Mouse (Mus musculus) WW6 (cell line): ENCODE data around the gene Sept1.
"Not testable (repeated sequence)": the region's sequence is repeated elsewhere in the genome, so short reads cannot be mapped to it uniquely, and the experiment has no call there.

Source experiments
- DNase-seq: peaks from one replicate; pipeline ENCODE4 v3.0.0-alpha.2; 2013; ENCODE audit warnings: low read depth, low spot score

The Sept1 gene

GRCm38 (mm10) chr7:127194633-127195029 lies 38.3 kb downstream of the Sept1 start:
- DNase-seq, result no peak

- DNase-seq, result no peak
These were observed 38.8 kb downstream of the Sept1 start for GRCm38 (mm10) chr7:127194011-127194632.

DNA sequence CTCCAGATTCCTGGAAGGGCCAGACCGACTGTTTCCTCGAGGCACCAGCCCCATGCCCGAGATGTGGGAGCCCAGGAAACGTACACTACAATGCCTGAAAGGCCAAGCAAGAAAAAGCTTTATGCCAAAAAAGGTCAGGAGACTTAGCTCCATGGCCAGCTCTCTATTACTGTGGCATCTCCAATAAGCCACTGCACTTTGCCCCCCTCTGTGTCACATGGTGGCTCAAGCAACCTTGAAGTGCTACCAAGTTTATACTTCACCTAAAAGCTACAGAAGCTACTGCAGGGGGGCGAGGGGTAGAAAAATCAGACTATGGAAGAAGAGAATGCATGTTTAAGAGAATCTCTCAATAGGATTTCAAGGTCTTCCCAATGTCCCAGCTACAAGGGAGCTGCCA lies 39.9 kb downstream of the Sept1 start:
- DNase-seq, result no peak

DNA sequence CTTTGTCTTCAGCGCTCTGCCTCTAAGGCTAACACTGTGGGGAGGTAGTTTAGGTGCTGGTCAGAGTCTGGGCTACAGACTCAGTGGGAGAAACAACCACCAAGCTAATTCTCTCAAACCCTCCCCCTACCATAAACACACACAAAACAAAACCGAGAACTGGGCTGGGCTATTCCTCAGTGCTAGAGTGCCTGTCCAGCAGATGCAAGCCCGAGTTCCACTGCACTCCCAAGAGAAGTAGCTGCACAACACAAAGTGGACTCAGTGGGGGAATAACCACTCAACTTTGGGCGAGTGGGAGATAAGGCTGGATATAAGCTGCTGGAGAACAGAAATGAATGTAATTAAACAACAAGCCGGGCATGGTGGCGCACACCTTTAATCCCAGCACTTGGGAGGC lies 42.3 kb downstream of the Sept1 start:
- no peak for DNase-seq

DNA sequence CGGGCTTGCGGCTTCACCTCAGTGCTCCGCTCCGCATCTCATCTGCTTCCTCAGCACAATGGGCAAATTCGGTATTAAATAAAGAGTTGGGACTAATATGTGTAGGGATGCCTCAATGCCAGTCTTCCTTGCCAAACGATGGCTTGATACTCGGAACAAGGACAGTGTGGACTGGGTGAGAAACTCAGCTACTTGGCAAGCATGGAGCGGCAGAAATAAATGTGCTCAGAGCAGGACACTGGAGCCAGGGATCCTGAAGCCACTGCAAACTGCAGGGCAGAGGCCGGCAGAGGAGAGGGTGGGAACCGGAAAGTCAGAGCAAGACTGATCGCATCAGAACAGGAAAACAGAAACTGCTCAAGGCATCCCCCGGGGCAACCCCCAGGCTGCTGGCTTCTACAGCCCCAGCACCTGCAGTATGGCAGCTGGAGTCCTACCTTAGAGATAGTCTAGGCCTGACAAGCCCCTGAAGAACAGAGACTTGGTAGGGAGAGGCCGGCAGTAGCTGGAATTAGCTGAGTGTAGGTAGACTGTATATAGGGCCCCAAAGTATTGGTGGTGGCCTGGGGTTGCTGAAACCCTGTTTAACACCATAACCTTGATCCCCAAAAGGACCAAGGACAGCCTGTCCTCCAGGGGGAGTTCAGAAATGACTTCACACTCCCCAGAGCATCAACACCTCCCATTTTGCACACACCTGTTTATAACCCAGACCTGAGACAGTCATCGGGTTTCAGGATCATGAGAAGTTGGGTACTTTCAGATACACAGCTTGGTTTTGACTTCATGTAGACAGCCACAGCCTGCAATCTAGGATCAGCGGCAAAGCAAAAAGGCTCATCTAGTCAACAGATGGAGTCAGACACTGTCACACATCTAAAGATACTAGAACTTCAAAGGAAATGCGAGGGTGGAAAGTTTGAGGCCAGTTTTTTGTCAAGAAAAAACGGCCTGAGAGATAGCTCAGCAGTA lies 44.3 kb downstream of the Sept1 start:
- no peak for DNase-seq

DNA sequence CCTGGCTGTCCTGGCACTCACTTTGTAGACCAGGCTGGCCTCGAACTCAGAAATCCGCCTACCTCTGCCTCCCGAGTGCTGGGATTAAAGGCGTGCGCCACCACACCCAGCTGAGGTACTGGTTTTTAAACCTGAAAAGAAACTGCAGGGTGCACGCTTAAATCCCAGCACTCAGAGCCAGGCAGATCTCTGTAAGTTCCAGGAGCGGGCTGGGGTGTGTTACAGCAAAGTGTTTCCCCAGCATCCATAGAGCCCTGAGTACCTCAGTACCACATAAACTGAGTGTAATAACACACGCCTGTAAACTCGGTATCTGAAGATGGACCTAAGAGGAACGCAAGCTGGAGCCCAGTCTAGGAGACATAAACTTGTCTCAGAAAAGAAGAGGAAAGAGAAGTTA lies 45.6 kb downstream of the Sept1 start:
- DNase-seq, result no peak

DNA sequence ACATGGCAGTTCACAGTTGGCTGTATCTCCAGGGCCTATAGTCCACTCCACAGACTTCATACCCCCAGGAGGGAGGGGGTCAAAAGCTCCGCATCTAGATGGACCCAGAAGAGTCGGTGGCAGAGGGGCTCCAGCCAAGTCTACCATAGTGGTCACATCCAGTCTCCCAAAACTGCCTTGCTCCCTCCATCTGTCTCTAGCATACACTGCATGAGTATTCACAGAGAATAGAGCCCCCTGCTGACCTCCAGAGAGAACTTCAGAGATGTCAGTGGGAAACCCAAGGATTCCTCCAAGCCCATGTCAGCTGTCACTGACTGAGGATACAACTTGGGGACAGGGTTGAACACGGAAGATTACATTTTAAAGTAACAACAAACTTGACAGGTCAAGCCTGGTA lies 47.3 kb downstream of the Sept1 start:
- DNase-seq, result no peak

DNA sequence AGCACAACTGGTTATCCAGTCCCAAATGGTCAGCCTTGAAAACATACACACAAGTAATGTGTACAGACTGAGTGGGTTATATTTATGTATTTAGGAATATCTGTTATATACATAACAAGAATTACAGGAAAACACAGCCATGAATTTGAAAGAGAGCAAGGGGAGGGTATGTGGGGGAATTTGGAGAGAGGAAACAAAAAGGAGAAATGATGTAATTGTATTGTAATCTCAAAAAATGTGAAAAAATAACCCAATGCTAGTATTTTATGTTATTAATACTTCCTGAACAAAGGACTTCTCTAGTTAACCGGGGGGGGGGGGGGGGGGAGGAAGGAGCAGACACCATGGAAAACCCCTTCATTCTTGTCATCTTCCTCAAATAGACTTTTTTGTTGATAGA lies 48.2 kb downstream of the Sept1 start:
- no peak for DNase-seq

DNA sequence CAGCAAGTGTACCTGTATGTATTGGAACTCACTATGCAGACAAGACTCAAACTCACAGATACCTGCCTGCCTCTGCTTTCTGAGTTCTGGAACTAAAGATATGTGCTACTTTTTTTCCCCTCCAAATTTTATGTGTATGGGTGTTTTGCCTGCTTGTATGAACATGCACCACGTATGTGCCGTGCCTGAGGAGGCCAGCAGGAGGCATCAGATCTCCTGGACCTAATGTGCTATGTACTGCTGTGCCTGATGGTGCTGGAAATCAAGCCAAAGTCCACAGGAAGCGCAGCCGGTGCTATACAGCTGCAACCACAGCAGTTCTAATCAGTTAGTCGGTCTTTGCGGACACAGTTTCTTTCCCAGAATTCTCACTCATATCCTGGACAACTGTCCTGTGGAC lies 49.1 kb downstream of the Sept1 start:
- no peak for DNase-seq

DNA sequence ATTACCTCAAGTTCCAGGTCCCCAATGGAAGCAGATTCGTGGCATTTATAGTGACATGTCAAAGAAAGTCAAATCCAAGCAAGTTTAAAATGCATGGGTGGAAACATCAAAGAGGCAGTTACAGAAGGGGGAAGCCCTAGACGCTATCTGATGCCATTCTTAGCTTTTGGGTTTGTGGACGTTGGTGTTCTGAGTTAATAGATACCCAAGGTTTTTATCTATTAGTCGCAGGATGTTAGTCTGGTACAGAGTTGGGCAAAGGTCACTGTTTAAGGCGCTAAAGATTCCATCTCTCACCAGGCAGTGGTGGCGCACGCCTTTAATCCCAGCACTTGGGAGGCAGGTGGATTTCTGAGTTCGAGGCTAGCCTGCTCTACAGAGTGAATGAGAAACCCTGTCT lies 49.6 kb downstream of the Sept1 start:
- DNase-seq, result no peak

DNA sequence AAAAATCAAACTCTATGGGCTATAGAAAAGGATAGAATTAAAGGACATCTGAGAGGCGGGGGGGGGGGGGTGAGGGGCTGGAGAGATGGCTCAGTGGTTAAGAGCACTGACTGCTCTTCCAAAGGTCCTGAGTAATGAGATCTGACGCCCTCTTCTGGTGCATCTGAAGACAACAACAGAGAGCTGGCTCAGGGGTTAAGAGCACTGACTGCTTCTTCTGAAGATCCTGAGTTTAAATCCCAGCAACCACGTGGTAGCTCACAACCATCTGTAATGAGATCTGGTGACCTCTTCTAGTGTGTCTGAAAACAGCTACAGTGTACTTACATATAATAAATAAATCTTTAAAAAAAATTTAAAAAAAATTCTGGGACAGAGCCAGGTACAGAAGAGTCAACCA lies 51.2 kb downstream of the Sept1 start:
- not testable (repeated sequence) for DNase-seq

DNA sequence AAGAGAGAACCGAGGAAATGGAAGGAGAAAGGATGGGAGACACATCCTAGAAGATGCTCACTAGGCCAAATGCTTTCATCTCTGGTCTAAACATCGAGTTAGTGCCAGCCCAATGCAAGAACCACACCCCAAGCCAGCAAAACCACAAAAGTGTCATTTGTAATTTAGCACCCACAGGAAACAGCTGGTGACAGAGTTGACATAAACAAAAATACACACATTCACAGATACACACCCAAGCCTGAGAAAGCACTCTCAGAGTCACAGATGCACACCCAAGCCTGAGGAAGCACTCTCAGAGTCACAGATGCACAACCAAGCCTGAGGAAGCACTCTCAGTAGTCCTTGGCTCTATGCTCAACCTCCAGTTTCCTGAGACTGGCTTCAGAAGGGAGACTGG lies 52.1 kb downstream of the Sept1 start:
- no peak for DNase-seq

DNA sequence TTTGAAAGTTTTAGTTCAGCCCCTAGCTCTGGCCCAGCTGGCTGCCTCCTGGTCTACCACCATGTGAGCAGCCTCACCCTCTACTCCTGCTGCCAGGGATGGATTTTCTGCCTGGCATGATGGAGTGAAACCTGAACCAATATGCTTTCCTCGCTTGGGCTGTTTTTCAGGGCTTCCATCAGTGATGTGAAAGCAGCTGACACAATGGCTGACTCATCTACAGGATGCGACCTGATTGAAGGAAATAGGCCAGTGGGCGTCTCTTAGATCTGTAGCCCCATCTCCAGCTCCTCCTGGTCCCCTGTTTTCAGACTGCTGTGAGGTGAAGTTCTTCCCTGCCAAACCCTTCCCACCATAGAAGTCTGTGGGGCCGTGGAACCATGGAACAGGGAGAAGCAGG lies 56.0 kb downstream of the Sept1 start:
- no peak for DNase-seq

- no peak for DNase-seq
These were observed 66.4 kb downstream of the Sept1 start for GRCm38 (mm10) chr7:127166501-127166900.

DNA sequence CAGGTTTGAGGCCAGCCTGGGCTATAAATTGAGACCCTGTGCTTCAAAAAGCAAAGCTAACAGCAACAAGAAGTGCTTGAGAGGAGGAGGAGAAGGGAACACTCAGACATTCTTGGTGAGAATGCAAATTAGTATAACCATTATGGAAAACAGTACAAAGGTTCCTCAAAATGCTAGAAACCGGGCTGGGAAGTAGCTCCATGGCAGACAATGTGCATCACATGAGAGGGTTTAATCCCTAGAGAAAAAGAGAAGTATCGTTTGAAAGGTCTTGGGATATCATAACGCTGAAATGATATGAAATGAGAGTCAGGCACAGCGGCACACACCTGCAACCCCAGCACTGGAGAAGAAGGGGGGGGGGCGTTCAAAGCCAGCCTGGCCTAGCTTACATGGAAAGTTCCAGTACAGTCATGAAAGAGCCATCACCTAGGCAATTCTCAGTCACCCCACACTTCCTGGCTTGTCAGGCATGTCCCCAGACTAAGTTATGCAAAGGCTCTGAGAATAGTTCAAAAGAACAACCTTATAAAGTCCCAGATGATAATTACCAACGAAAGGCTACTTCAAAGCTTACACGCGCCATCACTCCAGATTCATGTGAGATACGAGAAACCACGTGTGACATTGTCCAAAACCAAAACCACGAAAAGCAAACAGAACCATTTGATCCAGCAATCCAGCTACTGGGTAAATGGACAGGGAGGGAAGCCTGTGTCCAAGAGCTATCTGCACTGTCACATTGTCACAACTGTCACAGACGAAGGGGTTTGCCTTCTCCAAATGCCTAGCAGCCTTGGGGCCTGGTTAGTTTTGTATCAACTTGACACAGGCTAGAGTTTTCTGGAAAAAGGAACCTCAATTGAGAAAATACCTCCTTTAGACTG lies 67.1 kb downstream of the Sept1 start:
- no peak for DNase-seq
